Mouse (Mus musculus): Measurements from ENCODE around the gene Gm20547. TPM values are rescaled to one million over a fixed set of nuclear protein-coding genes. Genes with fewer than 3 reads are reported as not detected.
"Not testable (repeated sequence)": the region's sequence is repeated elsewhere in the genome, so short reads cannot be mapped to it uniquely, and the experiment has no call there.

Gm20547 gene
- total and polyA plus RNA-seq, 3 experiments = 0.04 TPM; not detected in 2

DNA sequence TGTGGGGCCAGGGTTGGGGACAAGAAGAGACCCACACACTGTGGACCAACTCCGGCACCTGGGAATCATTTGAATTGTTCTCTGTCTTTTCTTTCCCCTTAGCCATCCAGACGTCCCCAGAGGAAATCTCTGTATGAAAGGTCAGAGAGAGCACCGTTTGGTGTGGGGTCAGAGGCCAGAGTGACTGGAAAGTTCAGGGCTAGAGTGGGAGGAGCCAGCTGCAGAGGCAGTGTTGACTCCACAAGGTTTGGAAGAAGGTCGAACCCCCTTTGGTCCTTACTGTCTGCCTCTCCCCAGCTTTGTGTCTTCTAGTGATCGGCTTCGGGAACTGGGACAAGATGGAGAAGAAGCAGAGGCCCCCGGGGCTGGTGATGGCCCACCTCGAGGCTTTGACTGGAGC lies 28.3 kb downstream of the Gm20547 start:
- no peak for DNase-seq

DNA sequence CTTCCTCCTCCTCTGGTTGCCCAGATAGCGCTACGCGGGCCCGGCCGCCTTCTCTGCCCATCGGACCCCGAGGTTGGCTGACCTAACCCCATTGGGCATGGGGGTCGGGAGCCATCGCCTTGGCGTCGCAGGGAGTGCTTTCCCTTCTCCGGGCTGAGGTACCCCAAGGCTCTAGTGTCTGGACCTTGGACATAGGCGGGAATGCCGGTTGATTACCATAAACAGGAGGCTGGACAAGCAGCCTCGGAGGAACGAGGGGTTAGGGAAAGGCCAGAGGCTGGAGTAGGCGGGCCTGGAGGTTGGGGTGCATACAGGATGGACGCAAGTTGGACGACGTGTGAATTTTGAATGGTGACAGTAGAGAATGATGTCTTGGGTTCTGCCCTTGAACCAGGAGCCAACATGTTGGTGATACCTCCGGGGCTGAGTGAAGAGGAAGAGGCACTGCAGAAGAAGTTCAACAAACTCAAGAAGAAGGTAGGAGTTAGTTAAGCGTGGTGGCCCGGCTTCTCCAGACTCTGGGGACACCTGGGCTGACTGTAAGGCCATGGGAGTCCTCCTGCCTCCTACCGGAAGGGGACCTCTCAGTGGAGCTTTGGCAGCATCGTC lies 31.2 kb downstream of the Gm20547 start:
- no peak for DNase-seq

DNA sequence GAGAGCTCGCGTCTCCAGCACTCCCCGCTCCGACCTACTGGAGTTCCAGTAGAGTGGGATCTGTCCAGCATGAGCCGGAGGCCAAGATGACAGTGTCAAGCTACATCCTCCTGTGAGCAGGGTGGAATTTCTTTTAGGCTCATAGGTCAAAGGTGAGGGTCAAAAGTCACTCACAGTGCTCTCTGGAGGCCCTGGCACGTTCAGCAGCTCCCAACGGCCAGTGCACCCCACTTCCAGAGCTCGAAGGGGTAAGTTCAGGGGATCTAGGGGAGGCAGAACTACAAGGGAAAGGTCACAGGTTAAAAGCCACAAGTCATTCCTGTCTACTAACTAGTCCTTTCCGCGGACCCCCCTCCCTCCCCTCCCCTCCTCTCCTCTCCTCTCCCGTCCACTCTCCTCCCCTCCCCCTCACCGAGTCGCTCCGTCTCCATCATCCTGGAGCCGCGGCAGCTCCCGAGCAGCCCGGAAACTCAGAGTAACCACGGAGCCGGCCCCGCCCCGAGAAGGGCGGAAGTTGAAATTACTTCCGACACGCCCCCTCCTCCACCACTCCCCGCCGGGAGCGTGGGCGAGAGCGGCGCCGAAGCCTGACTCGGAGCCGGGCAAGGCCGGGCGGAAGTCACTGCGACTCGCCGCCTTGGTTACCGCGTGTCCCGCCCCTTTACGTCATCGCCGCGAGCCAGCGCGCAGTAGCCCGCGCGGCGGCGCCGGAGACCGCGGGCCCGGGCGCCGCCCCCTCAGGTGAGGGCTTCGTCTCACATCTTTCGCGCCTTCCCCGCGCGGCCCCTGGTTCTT lies 31.9 kb downstream of the Gm20547 start, which contains the start of the genes Skiv2l and Nelfe:
TSS of gene Skiv2l (minus strand) at position 489 of the 795 bp plus-strand sequence.
TSS of gene Nelfe (plus strand) at position 670 of the 795 bp plus-strand sequence.
- peak; percentile 99 for DNase-seq

DNA sequence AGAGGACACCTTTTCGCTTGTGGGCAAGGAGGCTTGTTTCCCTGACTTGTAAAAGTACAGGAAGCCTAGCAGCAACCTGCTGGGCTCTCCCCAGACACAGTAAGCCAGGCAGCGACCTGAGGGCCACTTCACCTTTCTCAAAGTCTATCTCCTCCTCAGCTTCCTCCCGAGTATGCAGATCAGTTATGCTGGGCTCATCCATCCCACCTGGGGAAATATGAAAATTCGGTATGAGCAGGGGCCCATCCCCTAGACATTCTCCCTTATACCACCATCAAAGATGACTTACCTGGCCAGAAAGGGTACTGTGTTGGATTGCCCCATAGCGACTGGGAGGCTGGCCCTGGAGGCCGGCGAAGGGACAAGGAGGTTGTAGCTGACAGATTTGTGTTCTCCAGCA lies 34.2 kb downstream of the Gm20547 start:
- DNase-seq = no peak

DNA sequence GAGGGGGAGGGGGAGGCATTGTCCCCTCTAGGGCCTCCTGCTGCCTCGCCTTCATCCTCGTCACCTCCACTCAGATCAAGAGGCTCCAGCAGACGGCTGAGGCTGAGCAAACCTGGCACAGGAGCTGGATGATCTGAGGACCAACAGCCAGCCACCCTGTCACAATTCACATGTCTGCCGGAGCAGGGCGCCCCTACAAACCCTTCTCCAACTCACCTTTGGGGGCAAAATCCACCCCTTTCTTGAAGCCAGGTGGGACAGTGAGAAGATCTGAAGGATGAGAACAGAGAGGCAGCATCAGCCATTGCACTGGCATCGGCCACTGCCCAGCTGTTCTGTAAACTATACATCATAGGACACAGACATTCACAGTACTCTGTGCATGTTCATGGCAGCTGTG lies 34.6 kb downstream of the Gm20547 start:
- DNase-seq = no peak

DNA sequence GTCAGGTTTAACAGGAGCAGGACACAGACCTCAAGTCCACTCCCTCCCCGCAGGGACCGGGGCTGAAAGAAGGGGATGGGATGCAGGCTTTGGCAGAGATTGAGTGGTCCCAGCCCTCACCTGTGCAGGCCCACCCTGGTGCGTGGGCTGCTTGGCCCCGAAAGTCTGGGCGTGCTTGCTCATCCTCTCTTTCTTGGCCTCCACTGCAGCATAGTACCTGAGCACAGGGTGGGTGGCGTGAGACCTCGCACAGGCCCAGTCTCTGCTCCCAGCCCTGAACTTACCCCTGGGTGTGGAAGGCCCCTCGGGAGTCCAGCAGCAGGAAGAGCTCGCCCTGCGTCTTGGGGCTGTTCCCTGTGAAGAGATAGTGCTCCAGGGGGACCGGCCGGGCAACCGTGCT lies 37.0 kb downstream of the Gm20547 start:
- no peak for DNase-seq

DNA sequence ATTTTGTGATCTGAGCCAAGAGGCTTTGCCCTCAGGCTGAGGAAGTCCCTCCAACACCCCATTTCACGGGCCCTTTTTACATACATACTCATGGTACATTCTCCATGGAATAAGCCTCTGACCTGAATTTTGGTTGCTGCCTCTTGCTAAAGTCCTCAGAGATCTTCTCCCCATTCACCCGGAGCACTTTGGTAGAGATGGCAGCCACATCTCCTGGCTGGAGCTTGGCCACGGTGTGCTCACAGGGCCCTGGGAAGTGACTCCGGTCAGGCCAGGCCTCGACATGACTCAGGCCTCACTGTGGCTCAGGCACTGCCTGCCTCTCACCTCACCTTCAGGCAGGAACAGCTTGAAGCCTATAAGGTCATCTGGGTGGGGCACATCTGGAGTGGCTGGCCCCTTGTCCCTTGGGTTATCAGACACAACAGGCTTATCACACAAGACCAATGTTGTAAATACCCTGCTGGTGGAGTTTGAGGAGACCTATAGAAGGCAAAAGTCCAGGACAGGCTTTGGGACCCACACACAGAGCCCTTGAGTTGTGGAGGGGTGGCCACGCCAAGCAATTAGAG lies 41.0 kb downstream of the Gm20547 start:
- no peak for DNase-seq

DNA sequence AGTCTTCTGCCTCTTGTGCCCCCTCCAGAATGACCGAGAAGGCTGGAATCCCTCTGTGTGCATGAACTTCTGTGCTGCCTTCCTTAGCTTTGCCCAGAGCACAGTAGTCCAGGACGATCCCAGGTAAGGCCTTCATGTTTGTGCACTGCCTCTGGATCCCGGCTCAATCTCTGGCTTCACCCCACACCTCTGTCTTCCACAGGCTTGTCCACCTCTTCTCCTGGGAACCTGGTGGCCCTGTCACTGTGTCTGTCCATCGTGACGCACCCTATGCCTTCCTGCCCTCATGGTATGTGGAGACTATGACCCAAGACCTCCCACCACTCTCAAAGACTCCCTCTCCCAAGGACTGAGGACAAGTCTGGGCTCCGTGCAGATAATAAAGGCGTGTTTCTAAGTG lies 43.1 kb downstream of the Gm20547 start:
- DNase-seq = no peak

DNA sequence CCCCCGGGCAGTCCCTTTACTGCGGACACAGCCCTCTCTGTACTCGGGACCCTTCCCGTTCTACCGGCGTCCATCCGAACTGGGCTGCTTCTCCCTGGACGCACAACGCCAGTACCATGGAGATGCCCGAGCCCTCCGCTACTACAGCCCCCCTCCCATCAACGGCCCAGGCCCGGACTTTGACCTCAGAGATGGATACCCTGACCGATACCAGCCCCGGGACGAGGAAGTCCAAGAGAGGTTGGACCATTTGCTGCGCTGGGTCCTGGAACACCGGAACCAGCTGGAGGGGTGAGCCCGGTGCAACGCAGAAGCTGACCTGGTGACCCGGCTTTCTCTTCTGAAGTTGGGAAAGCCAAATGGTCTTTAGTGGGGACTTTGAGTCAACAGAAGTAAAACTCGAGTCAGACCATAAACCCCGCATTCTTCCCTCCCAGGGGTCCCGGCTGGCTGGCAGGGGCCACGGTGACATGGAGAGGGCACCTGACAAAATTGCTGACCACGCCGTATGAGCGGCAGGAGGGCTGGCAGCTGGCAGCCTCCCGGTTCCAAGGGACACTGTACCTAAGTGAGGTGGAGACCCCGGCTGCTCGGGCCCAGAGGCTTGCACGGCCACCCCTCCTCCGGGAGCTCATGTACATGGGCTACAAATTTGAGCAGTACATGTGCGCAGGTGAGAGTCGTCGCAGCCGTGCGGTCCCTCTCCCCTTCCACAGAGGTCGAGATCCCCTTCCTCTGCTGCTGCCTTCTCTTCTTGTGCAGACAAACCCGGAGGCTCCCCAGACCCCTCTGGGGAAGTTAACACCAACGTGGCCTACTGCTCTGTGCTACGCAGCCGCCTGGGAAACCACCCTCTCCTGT lies 44.1 kb downstream of the Gm20547 start:
- no peak for DNase-seq

DNA sequence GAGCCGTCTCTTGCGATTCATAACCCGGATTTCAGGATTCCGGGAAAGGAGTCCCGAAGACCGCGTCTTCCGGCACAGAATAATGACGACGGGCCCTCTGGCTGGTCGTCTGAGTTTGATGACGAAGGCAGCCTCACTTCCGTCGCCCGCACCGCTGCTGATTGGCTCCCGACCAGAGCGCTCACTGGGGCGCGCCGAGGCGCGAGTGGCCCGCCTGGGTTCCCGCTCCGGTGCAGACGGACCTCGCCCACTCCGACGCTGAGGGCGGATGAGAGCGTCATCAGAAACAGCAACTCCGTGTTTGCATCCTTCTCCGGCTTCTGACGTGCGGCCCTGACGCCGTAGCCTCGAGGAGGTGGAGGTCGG lies 45.0 kb downstream of the Gm20547 start, which contains the start of the genes Stk19 and Dxo:
TSS of gene Stk19 (minus strand) at position 90 of the 366 bp plus-strand sequence.
TSS of gene Dxo (plus strand) at position 164 of the 366 bp plus-strand sequence.
- DNase-seq = peak; percentile 98

DNA sequence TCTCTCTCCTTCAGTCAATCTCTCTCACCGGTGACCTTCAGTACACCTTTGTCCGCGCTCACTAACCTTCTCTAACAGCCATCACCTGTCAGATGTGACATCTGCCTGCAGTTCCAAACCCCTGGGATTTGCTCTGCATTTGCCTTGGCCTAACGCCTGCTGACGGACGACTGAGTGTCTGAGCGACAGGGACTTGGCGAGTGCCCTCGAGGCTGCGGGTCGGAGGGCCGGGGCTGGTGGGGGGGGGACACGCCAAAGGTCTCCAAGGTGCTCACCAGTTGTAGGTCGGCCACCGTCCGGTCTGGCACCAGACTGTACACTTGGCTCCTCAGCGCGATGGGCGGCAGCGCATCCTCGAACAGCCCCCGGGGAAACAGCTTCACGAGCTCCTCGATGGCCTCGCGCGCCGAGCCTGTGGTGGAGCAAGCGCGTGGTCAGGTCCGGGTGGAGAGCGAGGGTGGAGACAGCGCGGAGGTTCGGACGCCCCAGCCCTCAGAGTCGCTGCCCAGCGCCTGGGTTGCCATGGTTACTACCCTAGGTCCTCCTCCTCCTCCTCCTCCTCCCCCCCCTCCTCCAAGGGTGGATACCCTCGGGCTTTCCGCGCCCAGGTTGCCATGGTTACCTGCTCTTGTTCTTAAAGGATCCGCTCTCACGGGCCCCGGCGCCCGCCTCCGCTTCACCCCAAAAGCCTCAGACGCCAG lies 45.5 kb downstream of the Gm20547 start:
- no peak for DNase-seq

DNA sequence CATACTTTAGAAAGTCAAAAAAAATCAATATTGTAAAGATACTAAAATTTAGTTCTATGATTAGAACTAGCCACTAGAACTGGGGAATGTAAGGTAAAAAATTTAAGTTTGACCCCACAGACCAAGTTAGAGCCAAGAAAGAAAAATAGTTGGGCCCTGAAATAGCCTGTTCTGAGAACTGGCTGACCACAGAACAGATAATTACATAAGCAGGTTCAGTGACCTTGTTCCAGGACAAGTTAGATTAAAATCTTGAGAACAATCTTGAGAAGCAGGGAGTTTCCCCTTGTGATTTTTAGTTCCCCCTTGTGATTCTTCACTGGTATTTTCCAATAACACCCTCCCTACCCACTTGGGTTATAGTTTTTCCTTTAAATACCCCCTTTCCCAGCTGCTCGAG lies 51.1 kb downstream of the Gm20547 start:
- DNase-seq = not testable (repeated sequence)

DNA sequence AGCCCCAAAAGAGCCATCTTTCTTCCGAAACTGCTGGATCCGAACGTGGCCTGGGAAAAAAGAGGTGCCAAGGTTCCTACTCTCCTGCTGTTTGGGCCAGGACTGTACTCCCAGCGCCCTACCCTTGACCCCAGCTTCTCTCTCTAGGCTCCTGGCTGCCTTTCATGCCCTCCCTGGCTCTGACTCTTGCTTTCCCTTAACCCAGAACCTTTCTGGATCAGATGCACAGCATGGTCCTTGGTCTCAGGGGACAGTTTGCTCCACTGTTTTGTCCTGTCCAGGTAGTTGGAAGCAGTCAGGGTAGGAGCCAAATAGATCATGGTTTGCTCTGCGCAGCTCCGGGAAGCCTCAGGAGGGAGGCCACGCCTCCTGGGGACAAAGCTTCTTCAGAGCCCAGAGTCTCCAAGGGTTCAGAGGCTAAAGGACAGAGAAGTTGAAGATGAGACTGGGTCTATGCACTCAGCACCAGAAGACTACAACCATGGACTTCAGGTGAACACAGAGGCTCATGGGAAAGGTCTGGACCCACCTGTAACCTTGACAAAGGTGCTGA lies 66.9 kb downstream of the Gm20547 start:
- no peak for DNase-seq

DNA sequence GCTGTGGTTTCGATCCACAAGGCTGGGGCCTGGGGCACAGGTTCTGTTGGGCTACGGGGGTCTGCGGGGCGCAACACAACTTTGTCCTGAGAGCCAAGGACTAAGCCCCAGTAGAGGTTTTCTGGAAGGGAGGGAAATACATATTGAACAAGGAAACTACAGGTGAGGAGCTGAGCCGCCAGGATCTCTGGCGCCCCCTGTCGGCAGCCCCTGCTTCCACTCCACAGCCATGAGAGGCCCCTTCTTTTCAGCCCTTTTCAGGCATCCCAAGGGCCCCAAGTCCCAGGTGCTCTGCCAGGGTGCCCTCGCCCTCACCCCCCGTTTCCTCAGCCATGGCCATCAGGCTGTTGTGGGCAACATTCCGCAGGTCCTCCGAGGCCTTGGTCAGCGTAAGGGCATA lies 68.1 kb downstream of the Gm20547 start:
- peak; percentile 42 for DNase-seq

DNA sequence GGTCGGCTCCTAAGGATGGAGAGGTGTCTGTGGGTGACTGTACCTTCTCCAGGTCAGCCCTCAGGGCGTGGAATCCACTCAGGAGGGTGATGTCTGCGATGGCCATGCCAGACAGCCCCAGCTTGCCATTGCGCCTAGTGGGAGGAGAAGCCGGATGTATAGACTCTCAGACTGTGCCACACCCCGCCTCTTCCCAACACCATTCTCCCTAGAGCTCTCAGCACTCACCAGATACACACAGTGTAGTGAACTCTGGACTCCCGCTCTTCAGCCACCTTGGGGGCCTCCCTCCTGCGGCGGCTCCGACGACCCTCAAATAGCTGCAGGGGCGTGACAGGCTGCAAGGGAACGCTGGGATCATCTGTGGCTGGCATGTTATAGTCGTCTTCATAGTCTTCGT lies 70.6 kb downstream of the Gm20547 start:
- no peak for DNase-seq

DNA sequence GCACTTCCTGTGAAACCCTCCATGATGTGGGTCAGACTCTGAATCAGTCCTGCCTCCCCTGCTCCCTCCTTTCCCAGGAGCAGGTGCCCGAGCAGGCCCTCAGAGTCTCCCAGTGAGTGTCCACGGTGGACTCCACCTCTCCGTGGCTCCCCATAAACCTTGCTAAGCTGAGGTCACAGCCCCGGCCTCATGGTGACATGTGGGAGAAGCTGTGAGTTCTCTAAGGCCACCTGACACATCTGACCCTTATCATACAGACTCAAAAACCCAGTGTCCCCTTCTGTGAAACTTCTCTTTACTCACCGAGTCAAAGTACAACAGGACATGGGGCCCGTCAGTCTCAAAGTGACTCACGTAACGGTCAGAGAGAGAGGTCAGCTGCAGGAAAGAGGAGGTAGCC lies 71.0 kb downstream of the Gm20547 start:
- peak; percentile 64 for DNase-seq

DNA sequence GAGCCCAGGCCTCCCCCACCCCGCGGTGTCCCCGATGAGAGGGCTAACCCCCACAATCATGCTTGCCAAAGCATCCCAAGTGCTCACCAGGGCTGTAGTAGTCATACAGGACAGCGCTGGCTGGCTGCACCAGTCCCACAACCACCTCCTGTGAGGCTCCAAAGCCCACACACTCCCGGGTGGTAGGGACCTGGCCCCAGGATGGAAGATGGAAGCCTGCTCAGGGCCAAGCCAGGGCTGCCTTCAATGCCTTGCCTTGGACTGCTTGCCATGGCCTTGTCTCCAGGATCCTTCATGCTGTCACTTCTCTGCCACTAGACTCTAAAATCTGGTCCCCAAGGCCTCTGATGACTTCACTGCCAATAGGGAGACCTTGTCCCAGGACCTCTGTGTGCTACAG lies 71.4 kb downstream of the Gm20547 start:
- DNase-seq = peak; percentile 84

DNA sequence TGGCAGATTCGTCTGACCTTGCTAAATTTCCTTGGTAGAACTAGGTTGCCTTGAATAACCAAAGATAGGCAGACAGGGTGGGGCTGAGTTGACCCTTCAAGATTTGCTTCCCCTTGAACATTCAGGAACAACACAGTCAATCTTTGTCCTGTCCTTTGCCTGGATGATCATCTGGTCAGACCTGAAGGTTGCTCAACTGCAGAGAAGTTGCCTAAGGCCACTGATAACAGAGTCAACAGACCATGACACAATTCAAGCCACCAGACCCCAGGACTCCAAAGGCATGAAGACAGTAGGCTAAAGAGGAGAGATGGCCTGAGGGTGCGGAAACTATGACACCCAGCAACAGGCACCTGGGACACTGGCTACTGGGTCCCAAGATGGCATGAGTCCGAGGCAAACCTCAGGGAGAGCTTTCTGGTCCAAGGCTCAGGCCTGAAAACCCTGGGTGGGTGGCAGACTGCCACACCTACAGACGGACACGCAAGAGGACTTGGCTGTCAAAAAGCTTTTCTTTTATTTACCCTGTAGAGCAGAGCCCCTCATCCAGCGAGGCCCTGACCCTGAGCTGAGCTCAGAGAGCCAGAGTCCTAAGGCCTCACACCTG lies 73.1 kb downstream of the Gm20547 start:
- DNase-seq = peak; percentile 64

DNA sequence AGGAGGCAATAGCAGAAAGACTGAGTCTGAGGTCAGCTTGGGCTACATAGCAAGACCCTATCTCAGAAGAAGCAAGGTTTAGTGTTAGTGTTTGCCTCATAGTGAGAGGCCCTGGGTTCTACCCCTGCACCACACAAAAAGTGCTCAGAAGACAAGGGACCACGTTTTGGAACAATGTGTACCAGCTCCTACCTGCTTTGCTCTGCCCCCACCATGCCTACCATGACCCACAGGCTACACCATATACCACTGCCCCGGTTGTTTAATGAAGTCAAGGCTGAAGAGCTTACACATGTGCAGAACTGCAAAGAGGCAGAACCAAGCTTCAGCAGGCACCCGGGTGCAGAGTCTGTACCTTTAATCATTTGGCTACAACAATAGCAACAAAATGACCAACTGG lies 74.7 kb downstream of the Gm20547 start:
- DNase-seq = no peak
